Mouse (Mus musculus): ENCODE results near the gene S1pr1.

DNA sequence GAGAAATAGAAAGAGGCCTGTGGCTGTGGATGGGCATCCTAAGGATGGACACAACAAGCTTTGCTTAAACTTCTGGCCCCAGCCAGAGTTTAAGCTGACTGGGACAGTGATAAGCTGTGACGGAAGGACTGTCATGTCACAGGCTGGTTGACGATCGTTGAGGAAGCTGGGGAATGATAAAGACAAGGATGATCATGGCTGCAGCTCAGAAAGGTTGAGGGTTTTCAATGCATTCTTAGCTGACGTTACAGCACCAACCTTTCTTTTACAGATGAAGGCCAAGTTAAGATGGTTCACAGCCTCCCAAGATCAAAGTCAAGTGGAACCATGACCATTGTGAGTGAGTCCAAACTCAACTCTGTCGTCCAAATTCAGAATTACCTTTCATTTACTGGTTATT, 40.2 kb downstream of the S1pr1 start:
- TF ChIP-seq POLR2A (IDR thresholded peaks at IDR 0.05; ENCODE audit: extremely low read depth, insufficient read depth, low read length) (no peak), CTCF (IDR thresholded peaks at IDR 0.05; ENCODE audit: extremely low read depth, insufficient read depth, low read length) (no peak)
